In the genomic region with DNA sequence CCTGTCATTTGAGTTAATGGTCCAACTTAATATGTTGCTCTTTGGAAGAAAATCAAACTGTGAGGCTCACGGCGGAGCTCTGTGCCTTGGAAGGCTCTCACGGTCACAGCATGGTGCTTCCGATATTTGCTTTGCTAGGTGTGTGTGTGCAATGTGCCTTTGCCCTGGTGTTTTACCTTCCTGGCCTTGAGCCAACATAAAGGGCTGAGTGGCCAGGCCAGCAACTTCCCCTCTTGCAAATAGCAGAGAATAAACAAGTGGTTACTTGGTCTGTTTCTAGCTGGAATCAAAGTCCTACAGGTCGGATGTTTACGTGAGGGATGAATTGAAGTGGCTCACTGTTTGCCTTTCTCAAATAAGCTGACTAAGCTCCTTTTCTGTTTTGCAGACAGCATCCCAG, we compare ENCODE assay signal across 12 mouse cellular contexts. TPM values are rescaled to one million over a fixed set of nuclear protein-coding genes. Genes with fewer than 3 reads are reported as not detected.
DNase-seq lines count a peak whose midpoint lies in the region; ATAC-seq and TF ChIP-seq lines count a peak whose summit lies in the region.
"Had no signal": no experiment of that assay in that cellular context is flagged by ENCODE, and none has a peak within 500 bp of the region (broad histone marks: within the 10 kb centered on the region; RNA-seq: fewer than 3 reads in every experiment).

No protein-coding gene starts in this region.

- 85% methylated on average over 6 of the region's 6 CpGs for WGBS in forebrain, embryonic 14.5 days
- 71% methylated on average over 6 of the region's 6 CpGs for WGBS in forebrain, postnatal 0 days
- 58% methylated on average over 6 of the region's 6 CpGs for WGBS in liver, embryonic 14.5 days (ENCODE audit: insufficient replicate concordance)

- no peaks in the 10 kb centered on the region for H3K27me3 ChIP-seq in forebrain, embryonic 14.5 days (replicated peaks; ENCODE audit: control insufficient read depth, insufficient read depth, low read length)
- no peaks in the 10 kb centered on the region for H3K27me3 ChIP-seq in forebrain, postnatal 0 days (ENCODE audit: insufficient read depth, low read length)
- no peaks in the 10 kb centered on the region for H3K27me3 ChIP-seq in liver, embryonic 14.5 days (ENCODE audit: control insufficient read depth, insufficient read depth, low read length)
- H3K27me3 ChIP-seq: heart, embryonic 12.5 days; hindbrain, embryonic 15.5 days; midbrain, embryonic 13.5 days had no signal

- ATAC-seq in forebrain, embryonic 14.5 days: no peak
- ATAC-seq in forebrain, postnatal 0 days: no peak
- no peak for ATAC-seq in liver, embryonic 14.5 days (ENCODE audit: insufficient read depth)
- ATAC-seq in inflammation-experienced regulatory T-cells, adult 6 months: no peak
- ATAC-seq: midbrain, embryonic 13.5 days had no signal

- TF ChIP-seq EP300 in liver, embryonic 14.5 days (IDR thresholded peaks at IDR 0.05; ENCODE audit: low read depth): no peak

- TF ChIP-seq CTCF in forebrain, postnatal 0 days (IDR thresholded peaks at IDR 0.05; ENCODE audit: low read depth): no peak
- TF ChIP-seq CTCF in liver, embryonic 14.5 days (IDR thresholded peaks at IDR 0.05; ENCODE audit: low read depth): no peak

- H3K4me2 ChIP-seq in forebrain, embryonic 14.5 days (ENCODE audit: low read length): no peak overlapping the region
- H3K4me2 ChIP-seq in forebrain, postnatal 0 days (ENCODE audit: low read depth): no peak overlapping the region
- H3K4me2 ChIP-seq in liver, embryonic 14.5 days (ENCODE audit: low read depth): no peak overlapping the region
- H3K4me2 ChIP-seq: heart, embryonic 12.5 days; hindbrain, embryonic 15.5 days; midbrain, embryonic 13.5 days had no signal

- no peak overlapping the region for H3K27ac ChIP-seq in forebrain, embryonic 14.5 days (ENCODE audit: low read depth, low read length)
- H3K27ac ChIP-seq in forebrain, postnatal 0 days (ENCODE audit: low read depth, low read length): no peak overlapping the region
- H3K27ac ChIP-seq in liver, embryonic 14.5 days: no peak overlapping the region
- H3K27ac ChIP-seq: hindbrain, embryonic 15.5 days; midbrain, embryonic 13.5 days had no signal

- H3K36me3 ChIP-seq in forebrain, embryonic 14.5 days (ENCODE audit: control insufficient read depth, insufficient read depth, low read length): no peaks in the 10 kb centered on the region
- no peaks in the 10 kb centered on the region for H3K36me3 ChIP-seq in forebrain, postnatal 0 days (ENCODE audit: insufficient read depth)
- H3K36me3 ChIP-seq in liver, embryonic 14.5 days (replicated peaks; ENCODE audit: control insufficient read depth, insufficient read depth, low read depth): no peaks in the 10 kb centered on the region
- H3K36me3 ChIP-seq: heart, embryonic 12.5 days; hindbrain, embryonic 15.5 days; midbrain, embryonic 13.5 days had no signal

- no peak overlapping the region for H3K4me3 ChIP-seq in forebrain, embryonic 14.5 days (ENCODE audit: low read depth, low read length)
- no peak overlapping the region for H3K4me3 ChIP-seq in forebrain, postnatal 0 days (ENCODE audit: low read depth, low read length)
- no peak overlapping the region for H3K4me3 ChIP-seq in liver, embryonic 14.5 days (ENCODE audit: insufficient read depth in 1 of 2, low read depth in 2 of 2, low read length in 2 of 2)
- H3K4me3 ChIP-seq: erythroblast, embryonic 14.5 days; heart, embryonic 12.5 days; hindbrain, embryonic 15.5 days; midbrain, embryonic 13.5 days had no signal

- H3K4me1 ChIP-seq in forebrain, embryonic 14.5 days (ENCODE audit: control insufficient read depth, insufficient read depth, low read length): no peaks in the 10 kb centered on the region
- H3K4me1 ChIP-seq in forebrain, postnatal 0 days (ENCODE audit: insufficient read depth): no peaks in the 10 kb centered on the region
- H3K4me1 ChIP-seq in liver, embryonic 14.5 days (replicated peaks; ENCODE audit: control insufficient read depth in 2 of 2, insufficient read depth in 2 of 2, low read length in 1 of 2): peaks cover 0 to 5% of the 10 kb centered on the region in 2 experiments; a peak in 1 of 4 replicates
- H3K4me1 ChIP-seq: hindbrain, embryonic 15.5 days; midbrain, embryonic 13.5 days had no signal

- no peaks in the 10 kb centered on the region for H3K9me3 ChIP-seq in forebrain, embryonic 14.5 days (replicated peaks; ENCODE audit: control insufficient read depth, low read length)
- no peaks in the 10 kb centered on the region for H3K9me3 ChIP-seq in forebrain, postnatal 0 days (ENCODE audit: low read length)
- H3K9me3 ChIP-seq in liver, embryonic 14.5 days (ENCODE audit: control insufficient read depth, low read length): no peaks in the 10 kb centered on the region
- H3K9me3 ChIP-seq: heart, embryonic 12.5 days; hindbrain, embryonic 15.5 days; midbrain, embryonic 13.5 days had no signal

- no peak overlapping the region for H3K9ac ChIP-seq in forebrain, embryonic 14.5 days (ENCODE audit: low read length)
- no peak overlapping the region for H3K9ac ChIP-seq in forebrain, postnatal 0 days
- H3K9ac ChIP-seq in liver, embryonic 14.5 days (replicated peaks): no peak overlapping the region
- H3K9ac ChIP-seq: heart, embryonic 12.5 days; hindbrain, embryonic 15.5 days; midbrain, embryonic 13.5 days had no signal

- DNase-seq in forebrain, embryonic 14.5 days (ENCODE audit: low spot score): peak; percentile 15
- no peak for DNase-seq in forebrain, postnatal 0 days
- peak; percentile 21 for DNase-seq in kidney, adult 18-20 months
- peak in 2 of 3 experiments; percentile 12 to 13 for DNase-seq in liver, embryonic 14.5 days (ENCODE audit: low read depth in 3 of 3, low spot score in 3 of 3)
- peak; percentile 57 to 77 for DNase-seq in lung, postnatal 4 days
- DNase-seq in layer of hippocampus, adult 8-10 months (ENCODE audit: low spot score in 2 of 2): no peak
- DNase-seq in heart, adult 8-10 months (ENCODE audit: low spot score): no peak

RNA-seq across cellular contexts. Expression of gene Arrdc4, which starts 52.1 kb away (rescaled TPM):
- 27.7 and 27.9 TPM in 2 replicates for polyA plus RNA-seq in forebrain, embryonic 14.5 days (2014; fragmentation: Nextera tagmentation; extraction: Ambion mirVana)
- 50.5 and 54.0 TPM in 2 replicates for total RNA-seq in forebrain, postnatal 0 days (2014; rRNA removed)
- polyA plus RNA-seq in forebrain, postnatal 0 days (2015; fragmentation: Nextera tagmentation; extraction: Ambion mirVana): 58.3 and 75.2 TPM in 2 replicates
- polyA plus RNA-seq in liver, embryonic 14.5 days (2012; rRNA removed): 1.00 and 1.4 TPM in 2 replicates
- polyA plus RNA-seq in liver, embryonic 14.5 days (2014; fragmentation: Nextera tagmentation; extraction: Ambion mirVana): 4.1 and 4.3 TPM in 2 replicates
- polyA plus RNA-seq in inflammation-experienced regulatory T-cells, adult 6 months (2017; shearing (Covaris generic)): 1 to 10 TPM; 1.8 to 5.7 (median 4.8) TPM
- total RNA-seq in layer of hippocampus, adult 8-10 months (2022): 10 to 100 TPM in 3 of 4 experiments, 1 to 10 TPM in 1; 9.7 to 15.0 (median 11.7) TPM
- total RNA-seq in heart, adult 8-10 months (2022): 1 to 10 TPM; 5.3 to 9.3 (median 7.2) TPM

Comparison
In these comparisons a context has a peak if more than half of its experiments do, and no peak if none do; other contexts are left out.
1. DNase-seq: peak in forebrain, embryonic 14.5 days (single experiment), kidney, adult 18-20 months (single experiment), liver, embryonic 14.5 days (2 of 3) and lung, postnatal 4 days (2 of 2); none in forebrain, postnatal 0 days (single experiment), layer of hippocampus, adult 8-10 months (0 of 2) and heart, adult 8-10 months (single experiment).